Mouse (Mus musculus) thymus, adult 2 months (tissue): Measurements from ENCODE around the gene Ibtk.

Source experiments
- CTCF ChIP-seq: fragments of 200-500 bp; IDR thresholded peaks from 2 replicates; pipeline ENCODE4 v1.5.1; 2012; ENCODE audit warnings: mild to moderate bottlenecking, control low read depth, low read length, moderate library complexity, borderline replicate concordance; ENCODE audit not compliant: control insufficient read depth, poor library complexity, insufficient read depth; ENCODE audit errors: extremely low read depth
- POLR2A ChIP-seq: fragments of 200-500 bp; IDR thresholded peaks from 2 replicates; pipeline ENCODE4 v1.6.1; 2012; ENCODE audit warnings: mild to moderate bottlenecking, low read length, control low read depth, moderate library complexity; ENCODE audit not compliant: control insufficient read depth, poor library complexity, insufficient read depth; ENCODE audit errors: extremely low read depth

DNA sequence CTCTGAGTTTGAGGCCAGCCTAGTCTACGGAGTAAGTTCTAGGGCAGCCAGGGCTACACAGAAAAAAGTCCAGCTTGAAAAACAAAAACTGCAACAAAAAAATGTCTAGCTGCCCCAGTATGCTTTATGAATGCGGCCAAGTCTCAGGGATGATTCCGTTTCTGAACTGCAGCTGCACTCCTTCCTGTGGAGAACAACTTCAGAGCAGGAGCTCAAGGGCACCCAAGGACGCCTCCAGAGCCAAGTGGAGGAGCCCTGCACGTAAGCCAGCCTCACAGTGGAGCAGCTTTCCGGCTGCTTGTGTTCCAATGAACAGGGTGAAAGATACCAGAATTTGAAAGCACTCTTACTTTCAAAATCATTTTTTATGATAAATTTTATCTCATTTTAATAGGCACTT lies 41.8 kb downstream of the Ibtk start:
- TF ChIP-seq CTCF, result no peak
- no peak for TF ChIP-seq POLR2A
